Mouse (Mus musculus): ENCODE data around the gene G6pc3.
"Not testable (repeated sequence)": the region's sequence is repeated elsewhere in the genome, so short reads cannot be mapped to it uniquely, and the experiment has no call there.

G6pc3 gene

GRCm38 (mm10) chr11:102189461-102190436 lies at the start of gene G6pc3:
Gene G6pc3, plus strand, starts transcription at chr11:102189620.
- peak; percentile 81 for DNase-seq (ENCODE audit: low spot score)

- DNase-seq (ENCODE audit: low spot score) = no peak
Observed at GRCm38 (mm10) chr11:102140508-102140907, 48.9 kb upstream of the G6pc3 start.

- no peak for DNase-seq (ENCODE audit: low spot score)
Observed at GRCm38 (mm10) chr11:102142355-102142754, 47.1 kb upstream of the G6pc3 start.

GRCm38 (mm10) chr11:102144957-102145470 lies 44.4 kb upstream of the G6pc3 start:
- DNase-seq (ENCODE audit: low spot score) = no peak

GRCm38 (mm10) chr11:102145471-102146001 lies 43.9 kb upstream of the G6pc3 start, which contains the start of gene Nags:
Gene Nags, plus strand, starts transcription at chr11:102145513.
- DNase-seq (ENCODE audit: low spot score) = no peak

GRCm38 (mm10) chr11:102146005-102146404 lies 43.4 kb upstream of the G6pc3 start:
- DNase-seq (ENCODE audit: low spot score) = no peak

GRCm38 (mm10) chr11:102146531-102146930 lies 42.9 kb upstream of the G6pc3 start:
- DNase-seq (ENCODE audit: low spot score) = no peak

GRCm38 (mm10) chr11:102147213-102147989 lies 42.0 kb upstream of the G6pc3 start:
- no peak for DNase-seq (ENCODE audit: low spot score)

- peak; percentile 57 for DNase-seq (ENCODE audit: low spot score)
Observed at GRCm38 (mm10) chr11:102156039-102156785, 33.2 kb upstream of the G6pc3 start, which contains the start of gene Tmem101. Gene Tmem101, minus strand, starts transcription at chr11:102156404.

- DNase-seq (ENCODE audit: low spot score) = no peak
Observed at GRCm38 (mm10) chr11:102156786-102157089, 32.7 kb upstream of the G6pc3 start.

- not testable (repeated sequence) for DNase-seq (ENCODE audit: low spot score)
Observed at GRCm38 (mm10) chr11:102158024-102158423, 31.4 kb upstream of the G6pc3 start.

- no peak for DNase-seq (ENCODE audit: low spot score)
Observed at GRCm38 (mm10) chr11:102159781-102160180, 29.6 kb upstream of the G6pc3 start.

- no peak for DNase-seq (ENCODE audit: low spot score)
Observed at GRCm38 (mm10) chr11:102165971-102166722, 23.3 kb upstream of the G6pc3 start.

GRCm38 (mm10) chr11:102167539-102167938 lies 21.9 kb upstream of the G6pc3 start:
- DNase-seq (ENCODE audit: low spot score) = no peak

- DNase-seq (ENCODE audit: low spot score) = no peak
Observed at GRCm38 (mm10) chr11:102168689-102169088, 20.7 kb upstream of the G6pc3 start.

GRCm38 (mm10) chr11:102179836-102180235 lies 9.6 kb upstream of the G6pc3 start:
- no peak for DNase-seq (ENCODE audit: low spot score)

- no peak for DNase-seq (ENCODE audit: low spot score)
Observed at GRCm38 (mm10) chr11:102184253-102184645, 5.2 kb upstream of the G6pc3 start.

- DNase-seq (ENCODE audit: low spot score) = peak; percentile 91
Observed at GRCm38 (mm10) chr11:102184646-102185495, 4.5 kb upstream of the G6pc3 start, which contains the start of gene Lsm12. Gene Lsm12, minus strand, starts transcription at chr11:102185296.

GRCm38 (mm10) chr11:102185677-102186076 lies 3.7 kb upstream of the G6pc3 start:
- DNase-seq (ENCODE audit: low spot score) = no peak

- no peak for DNase-seq (ENCODE audit: low spot score)
Observed at GRCm38 (mm10) chr11:102186235-102186634, 3.2 kb upstream of the G6pc3 start.

Data from urinary bladder, postnatal 10 days (tissue).